Mouse (Mus musculus) kidney, adult 2 months (tissue): ENCODE results near the gene Cbfb.

Experiments used
- CTCF ChIP-seq: fragments of 200-500 bp; conservative IDR thresholded peaks from 2 replicates; pipeline ENCODE4 v1.5.1; 2011; ENCODE audit warnings: low read depth, mild to moderate bottlenecking, control low read depth, low read length, moderate library complexity, mixed read lengths; ENCODE audit not compliant: insufficient read depth, insufficient read length
- POLR2A ChIP-seq: fragments of 200-500 bp; IDR thresholded peaks from one replicate; pipeline ENCODE4 v1.6.1; 2011; ENCODE audit warnings: low read depth, low read length, control low read depth

DNA sequence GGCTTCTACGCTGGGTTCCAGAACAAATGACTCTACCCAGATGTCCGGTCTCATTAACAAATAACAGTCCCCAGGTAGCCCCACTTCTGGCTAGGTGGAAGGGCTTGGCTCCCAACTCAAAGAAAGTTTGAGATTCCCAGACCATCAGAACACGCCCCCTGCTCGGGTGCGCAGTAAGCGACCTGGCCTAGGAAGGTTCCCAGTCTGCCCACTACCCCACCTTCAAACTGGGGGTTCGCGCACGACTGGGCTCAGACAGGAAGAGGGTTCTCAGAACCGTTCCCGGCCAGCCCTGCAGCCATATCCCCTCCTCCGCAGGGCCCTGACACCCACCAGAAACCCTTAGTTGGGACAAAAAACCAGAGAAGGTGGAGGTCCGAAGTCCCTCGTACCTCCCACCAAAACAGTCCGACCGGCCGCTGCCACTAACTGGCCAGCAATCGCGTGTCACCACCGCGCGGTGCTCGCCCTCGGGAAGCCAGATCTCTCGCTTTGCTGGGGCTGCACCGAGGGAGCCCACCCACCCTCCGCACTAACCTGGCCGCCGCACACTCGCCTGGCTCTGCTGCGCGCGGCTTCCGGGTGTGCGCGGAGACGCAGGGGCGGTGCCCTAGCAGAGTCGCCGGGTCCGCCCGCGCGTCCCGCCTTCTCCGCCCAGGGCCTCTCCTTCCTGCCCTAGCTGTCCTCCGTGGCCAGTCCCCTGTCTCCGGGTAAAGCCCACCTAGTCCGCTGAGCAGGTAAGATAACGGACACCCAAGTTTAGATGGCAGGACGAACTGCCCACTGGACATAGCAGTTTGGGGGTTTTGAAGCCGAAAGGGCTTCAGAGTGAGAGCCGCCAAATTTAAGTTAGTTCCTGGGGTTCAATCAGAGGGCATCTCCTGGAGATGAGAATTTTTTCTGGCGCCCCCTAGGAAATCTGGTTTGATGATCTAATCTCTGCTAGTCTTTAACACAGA lies 93.8 kb downstream of the Cbfb start, which contains the start of the genes Tradd and Fbxl8:
- TF ChIP-seq CTCF (no peak), POLR2A (peak; percentile 54)
